Mouse (Mus musculus): ENCODE results near the gene Mlana. TPM values are rescaled to one million over a fixed set of nuclear protein-coding genes. Genes with fewer than 3 reads are reported as not detected.

Mlana gene
- polyA plus RNA-seq, 1 experiment from 2014 or later = not detected

- H3K27me3 ChIP-seq (ENCODE audit: control insufficient read depth, insufficient read depth, low read depth, low read length) = no peaks in the 10 kb centered on the region
- H3K9ac ChIP-seq (ENCODE audit: low read depth, low read length) = no peak overlapping the region
- no peak overlapping the region for H3K4me3 ChIP-seq (ENCODE audit: low read depth, low read length)
- 55% methylated on average over 16 of the region's 16 CpGs for WGBS
- 0 out of 2 replicates have a peak, but pooled peaks cover 3% of the 10 kb centered on the region for H3K9me3 ChIP-seq (replicated peaks; ENCODE audit: control insufficient read depth, low read length, poor library complexity, severe bottlenecking)
- H3K4me2 ChIP-seq (ENCODE audit: low read length) = no peak overlapping the region
- no peaks in the 10 kb centered on the region for H3K4me1 ChIP-seq (ENCODE audit: control insufficient read depth, insufficient read depth, low read length)
- ATAC-seq = peak; percentile 76; the same call in 1 of the 2 replicates
- H3K36me3 ChIP-seq (ENCODE audit: control insufficient read depth, insufficient read depth, low read length) = no peaks in the 10 kb centered on the region
- H3K27ac ChIP-seq (ENCODE audit: low read length) = no peak overlapping the region
Observed at GRCm38 (mm10) chr19:29683844-29684540, 13.6 kb upstream of the Mlana start.

GRCm38 (mm10) chr19:29695071-29695470 lies 2.6 kb upstream of the Mlana start:
- Histone ChIP-seq H3K36me3 (ENCODE audit: control insufficient read depth, insufficient read depth, low read length) (no peaks in the 10 kb centered on the region), H3K4me2 (ENCODE audit: low read length) (no peak overlapping the region), H3K27me3 (ENCODE audit: control insufficient read depth, insufficient read depth, low read depth, low read length) (no peaks in the 10 kb centered on the region), H3K27ac (ENCODE audit: low read length) (no peak overlapping the region), H3K9ac (ENCODE audit: low read depth, low read length) (no peak overlapping the region), H3K4me3 (ENCODE audit: low read depth, low read length) (no peak overlapping the region), H3K4me1 (ENCODE audit: control insufficient read depth, insufficient read depth, low read length) (no peaks in the 10 kb centered on the region), H3K9me3 (replicated peaks; ENCODE audit: control insufficient read depth, low read length, poor library complexity, severe bottlenecking) (no peaks in the 10 kb centered on the region)
- 87% methylated on average over 10 of the region's 10 CpGs for WGBS
- ATAC-seq = no peak

DNA sequence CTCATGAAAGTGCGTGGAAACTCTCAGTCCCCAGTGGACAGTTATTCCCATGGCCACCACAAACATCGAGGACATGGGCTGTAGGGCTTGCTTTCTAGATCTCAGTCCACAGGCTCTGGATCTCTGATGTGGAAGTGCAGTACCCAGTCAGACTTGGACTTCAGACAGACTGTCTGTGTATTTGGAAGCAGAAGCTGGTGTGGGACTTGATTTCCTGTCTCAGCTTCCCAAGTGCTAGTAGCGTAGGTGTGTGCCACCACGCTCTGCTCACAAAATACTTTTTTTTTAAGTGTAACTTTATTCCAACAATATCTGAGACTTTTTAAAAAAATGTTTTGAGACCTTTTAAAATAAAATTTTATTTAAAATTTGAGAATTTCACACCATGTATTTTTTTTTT lies 1.3 kb upstream of the Mlana start:
- H3K4me2 ChIP-seq (ENCODE audit: low read length) = no peak overlapping the region
- no peaks in the 10 kb centered on the region for H3K27me3 ChIP-seq (ENCODE audit: control insufficient read depth, insufficient read depth, low read depth, low read length)
- H3K4me3 ChIP-seq (ENCODE audit: low read depth, low read length) = no peak overlapping the region
- ATAC-seq = no peak
- H3K36me3 ChIP-seq (ENCODE audit: control insufficient read depth, insufficient read depth, low read length) = no peaks in the 10 kb centered on the region
- no peak overlapping the region for H3K9ac ChIP-seq (ENCODE audit: low read depth, low read length)
- H3K27ac ChIP-seq (ENCODE audit: low read length) = no peak overlapping the region
- WGBS = 99% methylated on average over 4 of the region's 4 CpGs
- H3K4me1 ChIP-seq (ENCODE audit: control insufficient read depth, insufficient read depth, low read length) = no peaks in the 10 kb centered on the region
- H3K9me3 ChIP-seq (replicated peaks; ENCODE audit: control insufficient read depth, low read length, poor library complexity, severe bottlenecking) = no peaks in the 10 kb centered on the region

DNA sequence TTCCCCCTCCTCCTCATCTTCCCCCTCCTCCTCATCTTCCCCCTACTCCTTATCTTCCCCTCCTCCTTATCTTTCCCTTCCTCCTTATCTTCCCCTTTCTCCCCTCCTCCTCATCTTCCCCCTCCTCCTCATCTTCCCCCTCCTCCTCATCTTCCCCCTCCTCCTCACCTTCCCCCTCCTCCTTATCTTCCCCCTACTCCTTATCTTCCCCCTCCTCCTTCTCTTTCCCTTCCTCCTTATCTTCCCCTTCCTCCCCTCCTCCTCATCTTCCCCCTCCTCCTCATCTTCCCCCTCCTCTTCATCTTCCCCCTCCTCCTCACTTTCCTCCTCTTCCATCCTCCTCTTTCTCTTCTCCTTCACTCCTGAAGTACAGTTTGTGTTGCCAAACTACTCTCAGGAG lies 784 bp upstream of the Mlana start:
- no peak overlapping the region for H3K4me3 ChIP-seq (ENCODE audit: low read depth, low read length)
- H3K36me3 ChIP-seq (ENCODE audit: control insufficient read depth, insufficient read depth, low read length) = no peaks in the 10 kb centered on the region
- H3K27me3 ChIP-seq (ENCODE audit: control insufficient read depth, insufficient read depth, low read depth, low read length) = no peaks in the 10 kb centered on the region
- no peaks in the 10 kb centered on the region for H3K4me1 ChIP-seq (ENCODE audit: control insufficient read depth, insufficient read depth, low read length)
- no peak overlapping the region for H3K4me2 ChIP-seq (ENCODE audit: low read length)
- H3K9ac ChIP-seq (ENCODE audit: low read depth, low read length) = no peak overlapping the region
- no peaks in the 10 kb centered on the region for H3K9me3 ChIP-seq (replicated peaks; ENCODE audit: control insufficient read depth, low read length, poor library complexity, severe bottlenecking)
- no peak overlapping the region for H3K27ac ChIP-seq (ENCODE audit: low read length)
- no peak for ATAC-seq

DNA sequence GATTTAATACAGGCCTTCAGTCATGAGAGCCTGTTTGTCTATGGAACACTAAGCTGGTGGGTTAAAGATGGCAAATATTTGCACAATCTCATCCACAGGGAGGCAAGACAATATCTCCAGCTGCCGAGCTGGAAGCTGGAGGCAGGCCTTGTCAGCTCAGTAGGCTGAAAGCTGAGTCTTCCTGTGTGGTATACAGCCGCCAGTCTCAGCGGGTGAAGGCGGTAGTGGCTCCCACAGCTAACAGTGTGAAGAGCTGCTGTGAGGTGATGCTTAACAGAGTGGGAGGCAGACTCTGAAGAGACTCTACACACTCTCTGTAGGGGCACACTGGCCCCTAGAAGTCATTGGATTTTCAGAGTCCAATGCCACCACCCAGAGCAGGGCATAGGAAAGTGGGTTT lies 4.1 kb downstream of the Mlana start:
- Histone ChIP-seq H3K27ac (ENCODE audit: low read length) (no peak overlapping the region), H3K4me3 (ENCODE audit: low read depth, low read length) (no peak overlapping the region), H3K27me3 (ENCODE audit: control insufficient read depth, insufficient read depth, low read depth, low read length) (no peaks in the 10 kb centered on the region), H3K4me2 (ENCODE audit: low read length) (no peak overlapping the region), H3K9me3 (replicated peaks; ENCODE audit: control insufficient read depth, low read length, poor library complexity, severe bottlenecking) (no peaks in the 10 kb centered on the region), H3K36me3 (ENCODE audit: control insufficient read depth, insufficient read depth, low read length) (no peaks in the 10 kb centered on the region), H3K9ac (ENCODE audit: low read depth, low read length) (no peak overlapping the region), H3K4me1 (ENCODE audit: control insufficient read depth, insufficient read depth, low read length) (no peaks in the 10 kb centered on the region)
- no peak for ATAC-seq
- 73% methylated on average over 4 of the region's 4 CpGs for WGBS

DNA sequence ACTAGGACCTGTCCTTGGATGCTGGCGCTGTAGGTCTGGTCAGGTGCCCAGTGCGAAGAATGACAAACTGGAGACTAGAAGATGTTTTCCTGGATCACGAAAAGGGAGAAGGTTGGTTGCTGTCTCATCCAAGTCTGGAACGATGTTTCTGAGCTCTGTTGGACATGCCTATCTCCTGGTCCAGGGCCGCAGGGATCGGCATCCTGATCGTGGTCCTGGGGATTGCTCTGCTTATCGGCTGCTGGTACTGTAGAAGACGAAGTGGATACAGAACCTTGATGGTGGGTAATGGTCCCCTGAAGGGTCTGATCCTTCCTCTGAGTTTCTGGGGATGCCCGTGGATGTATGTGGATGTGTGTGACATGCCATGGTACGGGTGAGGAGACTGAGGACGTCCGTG lies 6.8 kb downstream of the Mlana start:
- H3K27me3 ChIP-seq (ENCODE audit: control insufficient read depth, insufficient read depth, low read depth, low read length) = no peaks in the 10 kb centered on the region
- ATAC-seq = no peak
- no peaks in the 10 kb centered on the region for H3K36me3 ChIP-seq (ENCODE audit: control insufficient read depth, insufficient read depth, low read length)
- H3K4me2 ChIP-seq (ENCODE audit: low read length) = no peak overlapping the region
- no peaks in the 10 kb centered on the region for H3K9me3 ChIP-seq (replicated peaks; ENCODE audit: control insufficient read depth, low read length, poor library complexity, severe bottlenecking)
- no peaks in the 10 kb centered on the region for H3K4me1 ChIP-seq (ENCODE audit: control insufficient read depth, insufficient read depth, low read length)
- H3K4me3 ChIP-seq (ENCODE audit: low read depth, low read length) = no peak overlapping the region
- H3K9ac ChIP-seq (ENCODE audit: low read depth, low read length) = no peak overlapping the region
- no peak overlapping the region for H3K27ac ChIP-seq (ENCODE audit: low read length)
- WGBS = 98% methylated on average over 13 of the region's 13 CpGs

GRCm38 (mm10) chr19:29707314-29707898 lies 9.8 kb downstream of the Mlana start:
- no peaks in the 10 kb centered on the region for H3K27me3 ChIP-seq (ENCODE audit: control insufficient read depth, insufficient read depth, low read depth, low read length)
- ATAC-seq = no peak
- no peak overlapping the region for H3K4me2 ChIP-seq (ENCODE audit: low read length)
- no peak overlapping the region for H3K9ac ChIP-seq (ENCODE audit: low read depth, low read length)
- H3K4me1 ChIP-seq (ENCODE audit: control insufficient read depth, insufficient read depth, low read length) = no peaks in the 10 kb centered on the region
- no peak overlapping the region for H3K27ac ChIP-seq (ENCODE audit: low read length)
- 91% methylated on average over 9 of the region's 9 CpGs for WGBS
- H3K9me3 ChIP-seq (replicated peaks; ENCODE audit: control insufficient read depth, low read length, poor library complexity, severe bottlenecking) = no peaks in the 10 kb centered on the region
- H3K4me3 ChIP-seq (ENCODE audit: low read depth, low read length) = no peak overlapping the region
- H3K36me3 ChIP-seq (ENCODE audit: control insufficient read depth, insufficient read depth, low read length) = no peaks in the 10 kb centered on the region

- H3K27ac ChIP-seq (ENCODE audit: low read length) = no peak overlapping the region
- no peaks in the 10 kb centered on the region for H3K27me3 ChIP-seq (ENCODE audit: control insufficient read depth, insufficient read depth, low read depth, low read length)
- no peaks in the 10 kb centered on the region for H3K4me1 ChIP-seq (ENCODE audit: control insufficient read depth, insufficient read depth, low read length)
- ATAC-seq = no peak
- WGBS = 65% methylated on average over 14 of the region's 14 CpGs
- no peaks in the 10 kb centered on the region for H3K36me3 ChIP-seq (ENCODE audit: control insufficient read depth, insufficient read depth, low read length)
- H3K4me3 ChIP-seq (ENCODE audit: low read depth, low read length) = no peak overlapping the region
- H3K9me3 ChIP-seq (replicated peaks; ENCODE audit: control insufficient read depth, low read length, poor library complexity, severe bottlenecking) = no peaks in the 10 kb centered on the region
- no peak overlapping the region for H3K9ac ChIP-seq (ENCODE audit: low read depth, low read length)
- peak overlapping the region; percentile 28; the same call in 1 of the 2 replicates for H3K4me2 ChIP-seq (ENCODE audit: low read length)
Observed at GRCm38 (mm10) chr19:29708003-29708402, 10.4 kb downstream of the Mlana start.

GRCm38 (mm10) chr19:29708461-29708860 lies 10.8 kb downstream of the Mlana start:
- Histone ChIP-seq H3K9ac (ENCODE audit: low read depth, low read length) (no peak overlapping the region), H3K4me3 (ENCODE audit: low read depth, low read length) (no peak overlapping the region), H3K36me3 (ENCODE audit: control insufficient read depth, insufficient read depth, low read length) (no peaks in the 10 kb centered on the region), H3K9me3 (replicated peaks; ENCODE audit: control insufficient read depth, low read length, poor library complexity, severe bottlenecking) (no peaks in the 10 kb centered on the region), H3K4me1 (ENCODE audit: control insufficient read depth, insufficient read depth, low read length) (no peaks in the 10 kb centered on the region), H3K4me2 (ENCODE audit: low read length) (peak overlapping the region; percentile 28; the same call in 1 of the 2 replicates), H3K27me3 (ENCODE audit: control insufficient read depth, insufficient read depth, low read depth, low read length) (no peaks in the 10 kb centered on the region), H3K27ac (ENCODE audit: low read length) (no peak overlapping the region)
- 68% methylated on average over 5 of the region's 5 CpGs for WGBS
- ATAC-seq = no peak

All from midbrain, embryonic 16.5 days (tissue).